Mouse (Mus musculus) small intestine, adult 2 months (tissue): ENCODE results near the gene Alk.

Experiments used
- CTCF ChIP-seq: fragments of 200-500 bp; IDR thresholded peaks from 2 replicates; pipeline ENCODE4 v1.5.1; 2012; ENCODE audit warnings: low read depth, mild to moderate bottlenecking, control low read depth, inconsistent platforms, low read length, moderate library complexity, mixed read lengths; ENCODE audit not compliant: insufficient replicate concordance, insufficient read length; ENCODE audit errors: extremely low read depth
- POLR2A ChIP-seq: fragments of 200-500 bp; IDR thresholded peaks from 2 replicates; pipeline ENCODE4 v1.6.1; 2012; ENCODE audit warnings: low read depth, mild to moderate bottlenecking, control low read depth, inconsistent platforms, low read length, moderate library complexity

DNA sequence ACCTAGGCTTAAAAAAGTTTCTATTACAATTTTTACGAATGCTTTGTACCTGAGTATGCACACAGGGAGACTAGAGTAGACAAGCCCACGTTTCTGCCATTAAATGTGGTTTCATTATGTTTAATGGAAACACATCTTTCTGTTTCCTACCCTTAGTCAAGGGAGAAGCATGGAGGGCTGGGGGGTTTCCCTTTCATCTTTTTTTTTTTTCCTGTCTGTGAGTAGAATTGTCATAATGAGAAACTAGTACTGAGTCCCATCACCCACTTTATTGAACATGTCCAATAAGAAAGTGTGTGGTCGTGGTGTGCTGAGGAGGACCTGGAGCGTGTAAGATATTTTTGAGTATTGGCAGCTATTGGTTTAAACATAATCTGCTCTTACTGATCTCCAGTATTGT, 741.5 kb downstream of the Alk start:
- TF ChIP-seq POLR2A, result no peak
- no peak for TF ChIP-seq CTCF
